Mouse (Mus musculus) limb, embryonic 11.5 days (tissue): ENCODE measurements around the gene Ccdc78. TPM values are rescaled to one million over a fixed set of nuclear protein-coding genes. Genes with fewer than 3 reads are reported as not detected.
A peak's percentile ranks its signal among the peaks of the same experiment; 100 is the strongest.

Experiments
- ATAC-seq: fragments of 200-750 bp; cut with Nextera tagmentation; 2 replicates; pipeline ENCODE4 v1.8.0; 2017; ENCODE audit warnings: low read depth; ENCODE audit not compliant: insufficient number of reproducible peaks, low FRiP score, low TSS enrichment
- DNase-seq: peaks from one replicate; pipeline ENCODE4 v3.0.0-alpha.2; 2015; ENCODE audit warnings: low spot score
- H3K27ac ChIP-seq: fragments of 300-500 bp; sonication (generic); replicated peaks from 2 replicates; pipeline ENCODE4 v1.5.1; 2014; ENCODE audit warnings: low read depth, mild to moderate bottlenecking, low read length
- H3K27me3 ChIP-seq: fragments of 300-500 bp; sonication (generic); 2 replicates; pipeline ENCODE4 v1.6.1; 2014; ENCODE audit warnings: mild to moderate bottlenecking, low read length, mixed read lengths; ENCODE audit not compliant: control insufficient read depth, insufficient read depth
- H3K36me3 ChIP-seq: fragments of 300-500 bp; sonication (generic); 2 replicates; pipeline ENCODE4 v1.6.1; 2014; ENCODE audit warnings: mild to moderate bottlenecking, low read length, moderate library complexity, mixed read lengths; ENCODE audit not compliant: control insufficient read depth, insufficient read depth
- H3K4me1 ChIP-seq: fragments of 300-500 bp; sonication (generic); 2 replicates; pipeline ENCODE4 v1.6.1; 2014; ENCODE audit warnings: low read length, mixed read lengths; ENCODE audit not compliant: control insufficient read depth, insufficient read depth
- H3K4me2 ChIP-seq: fragments of 300-500 bp; sonication (generic); 2 replicates; pipeline ENCODE4 v1.6.1; 2014; ENCODE audit warnings: low read depth, mild to moderate bottlenecking, moderate library complexity; ENCODE audit not compliant: severe bottlenecking
- H3K4me3 ChIP-seq: fragments of 300-500 bp; sonication (generic); 2 replicates; pipeline ENCODE4 v1.5.1; 2014; ENCODE audit warnings: low read depth, low read length
- H3K9ac ChIP-seq: fragments of 300-500 bp; sonication (generic); 2 replicates; pipeline ENCODE4 v1.6.1; 2014; ENCODE audit warnings: mild to moderate bottlenecking, low read length
- H3K9me3 ChIP-seq: fragments of 300-500 bp; sonication (generic); 2 replicates; pipeline ENCODE4 v1.6.1; 2016; ENCODE audit warnings: low read length; ENCODE audit not compliant: control insufficient read depth
- WGBS: fragments of 180-500 bp; shearing (Covaris S2); extraction: QIAGEN DNeasy Blood & Tissue Kit; methylation state at CpG from one replicate; pipeline ENCODE4 v1.1.7; 2014; 5-methylcytosine and 5-hydroxymethylcytosine counted together
- polyA plus RNA-seq: library from polyadenylated mRNA; unstranded; fragments of >200 nt; fragmentation: Nextera tagmentation; extraction: Ambion mirVana; gene quantifications from 2 replicates; pipeline ENCODE4 v1.2.1, GENCODE M21; 2014

Ccdc78 gene
- polyA plus RNA-seq, 1 experiment from 2014 or later, result 0.11 TPM

DNA sequence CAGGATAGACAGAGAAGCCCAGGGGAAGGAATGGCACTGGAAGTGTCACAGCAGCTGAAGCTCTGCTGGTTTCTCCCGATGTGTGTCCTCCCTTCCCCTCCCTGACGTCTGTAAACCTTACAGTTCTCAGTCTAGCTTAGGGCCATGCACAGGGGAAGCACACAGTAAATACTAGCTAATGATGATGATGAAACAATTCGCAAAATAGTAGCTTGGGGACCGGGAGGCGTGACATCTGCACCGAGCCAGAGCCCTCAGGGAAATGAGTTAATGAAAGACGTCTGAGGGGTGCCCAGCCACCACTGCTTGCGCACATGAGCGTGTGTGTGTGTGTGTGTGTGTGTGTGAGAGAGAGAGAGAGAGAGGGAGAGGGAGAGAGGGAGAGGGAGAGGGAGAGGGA is 17.0 kb upstream of the Ccdc78 start:
- no peak for DNase-seq
- H3K27ac ChIP-seq, result no peak overlapping the region
- no peak overlapping the region for H3K4me3 ChIP-seq
- no peaks in the 10 kb centered on the region for H3K9me3 ChIP-seq
- 44% methylated on average over 9 of the region's 9 CpGs for WGBS
- H3K36me3 ChIP-seq, result no peaks in the 10 kb centered on the region
- no peak for ATAC-seq
- no peak overlapping the region for H3K4me2 ChIP-seq
- H3K4me1 ChIP-seq, result peaks cover 8% of the 10 kb centered on the region; the same call in 1 of the 2 replicates
- no peaks in the 10 kb centered on the region for H3K27me3 ChIP-seq
- H3K9ac ChIP-seq, result no peak overlapping the region

DNA sequence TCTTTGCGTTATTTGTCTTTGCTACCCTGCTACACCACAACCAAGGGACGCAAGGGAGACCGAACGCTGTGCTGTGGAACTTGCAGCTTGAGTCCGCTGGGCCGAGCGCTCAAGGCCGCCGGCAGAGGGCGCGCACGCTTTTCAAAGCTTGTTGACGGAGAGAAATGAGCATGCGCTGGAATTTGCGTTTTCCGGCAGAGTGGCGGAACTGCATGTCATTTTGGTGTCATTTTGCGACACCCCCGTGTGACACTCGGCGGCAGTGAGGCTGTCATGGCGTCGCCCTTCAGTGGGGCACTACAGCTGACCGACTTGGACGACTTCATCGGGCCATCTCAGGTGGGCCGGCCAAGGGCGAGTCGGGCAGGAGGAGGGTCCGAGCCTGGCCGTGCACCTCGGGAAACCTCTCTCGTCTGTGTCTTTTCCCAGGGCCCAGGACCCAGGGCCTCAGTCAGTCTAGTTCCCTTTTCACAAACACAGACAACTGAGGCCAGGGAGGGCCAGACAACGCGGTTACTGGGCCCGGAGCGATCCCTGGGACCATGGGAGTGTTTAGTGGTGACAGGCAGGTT is 12.7 kb upstream of the Ccdc78 start, which contains the start of gene Narfl:
Gene Narfl (plus strand): TSS at position 228 of the 572 bp plus-strand sequence.
- peak within 1 kb of the TSS; percentile 79 for H3K9ac ChIP-seq
- WGBS, result under 1% methylated on average over 37 of the region's 37 CpGs
- H3K4me2 ChIP-seq, result peak within 1 kb of the TSS; percentile 92
- no peaks in the 10 kb centered on the region for H3K9me3 ChIP-seq
- no peak within 1 kb of the TSS for H3K27ac ChIP-seq
- H3K4me1 ChIP-seq, result peaks cover 8% of the 10 kb centered on the region; the same call in 1 of the 2 replicates
- peak; percentile 75; the same call in 1 of the 2 replicates for ATAC-seq
- peak within 1 kb of the TSS; percentile 75 for H3K4me3 ChIP-seq
- no peaks in the 10 kb centered on the region for H3K27me3 ChIP-seq
- peak; percentile 100 for DNase-seq
- no peaks in the 10 kb centered on the region for H3K36me3 ChIP-seq

DNA sequence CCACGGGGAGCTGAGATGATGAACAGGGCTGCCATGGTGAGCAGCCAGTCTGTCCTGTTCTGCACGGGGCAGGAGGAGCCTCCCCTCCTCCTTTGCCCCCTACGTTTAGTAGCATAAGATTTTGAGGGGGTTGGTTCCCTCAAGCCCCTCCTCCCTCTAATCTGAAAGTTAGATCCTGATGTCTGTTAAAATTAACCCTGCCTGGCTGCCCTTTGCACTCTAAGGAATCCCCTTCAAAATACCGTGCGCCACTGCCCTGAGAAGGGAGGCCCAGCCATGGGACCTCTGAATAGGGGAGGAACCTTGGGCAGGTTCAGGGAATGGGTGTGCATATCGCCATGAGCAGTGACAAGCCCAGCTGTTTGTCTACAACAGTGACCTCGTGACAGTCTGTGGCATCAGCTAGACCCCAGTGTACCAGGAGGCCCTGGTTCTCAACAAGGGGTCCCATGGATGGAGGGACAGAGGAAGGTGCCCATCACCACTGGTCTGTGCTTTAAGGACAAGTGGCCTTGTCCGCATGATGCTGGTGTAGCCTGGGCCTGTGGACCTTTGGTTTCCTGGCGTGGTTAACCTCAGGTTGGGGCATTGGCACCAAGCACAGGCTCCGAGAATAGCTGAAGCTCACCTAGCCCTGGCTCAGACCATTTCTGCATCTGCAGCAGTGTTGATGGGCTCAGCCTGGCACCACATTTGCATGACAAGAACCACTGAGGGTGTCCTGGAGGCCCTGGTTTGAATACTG is 10.9 kb upstream of the Ccdc78 start:
- no peak overlapping the region for H3K27ac ChIP-seq
- ATAC-seq (no peak), DNase-seq (no peak)
- H3K36me3 ChIP-seq, result no peaks in the 10 kb centered on the region
- H3K9me3 ChIP-seq, result no peaks in the 10 kb centered on the region
- H3K4me2 ChIP-seq, result no peak overlapping the region
- WGBS, result 77% methylated on average over 10 of the region's 10 CpGs
- peaks cover 8% of the 10 kb centered on the region; the same call in 1 of the 2 replicates for H3K4me1 ChIP-seq
- H3K9ac ChIP-seq, result no peak overlapping the region
- H3K4me3 ChIP-seq, result no peak overlapping the region
- no peaks in the 10 kb centered on the region for H3K27me3 ChIP-seq

DNA sequence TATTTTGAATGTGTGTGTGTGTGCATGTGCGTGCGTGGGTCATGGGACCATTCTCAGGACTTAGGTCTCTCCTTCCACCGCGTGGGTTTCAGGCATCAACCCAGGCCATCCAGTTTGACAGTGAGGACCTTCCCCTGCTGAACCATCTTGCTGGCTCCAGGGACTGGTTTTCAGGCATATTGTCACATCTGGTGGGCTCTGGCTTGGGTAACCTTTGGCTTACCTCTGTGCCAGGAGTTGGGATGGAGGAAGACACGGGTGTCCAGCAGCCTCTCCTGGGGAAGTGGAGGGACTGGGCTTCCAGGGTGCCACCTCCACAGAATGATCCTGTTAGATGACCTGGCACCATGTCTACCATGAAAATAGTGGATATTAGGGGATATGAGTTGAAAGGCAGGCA is 8.4 kb upstream of the Ccdc78 start:
- Histone ChIP-seq H3K9ac (no peak overlapping the region), H3K4me1 (peaks cover 10% of the 10 kb centered on the region; the same call in 1 of the 2 replicates), H3K4me2 (no peak overlapping the region), H3K4me3 (no peak overlapping the region), H3K9me3 (no peaks in the 10 kb centered on the region), H3K36me3 (peaks cover 11% of the 10 kb centered on the region; the same call in 1 of the 2 replicates), H3K27me3 (no peaks in the 10 kb centered on the region), H3K27ac (no peak overlapping the region)
- 92% methylated on average over 5 of the region's 5 CpGs for WGBS
- ATAC-seq (no peak), DNase-seq (no peak)

DNA sequence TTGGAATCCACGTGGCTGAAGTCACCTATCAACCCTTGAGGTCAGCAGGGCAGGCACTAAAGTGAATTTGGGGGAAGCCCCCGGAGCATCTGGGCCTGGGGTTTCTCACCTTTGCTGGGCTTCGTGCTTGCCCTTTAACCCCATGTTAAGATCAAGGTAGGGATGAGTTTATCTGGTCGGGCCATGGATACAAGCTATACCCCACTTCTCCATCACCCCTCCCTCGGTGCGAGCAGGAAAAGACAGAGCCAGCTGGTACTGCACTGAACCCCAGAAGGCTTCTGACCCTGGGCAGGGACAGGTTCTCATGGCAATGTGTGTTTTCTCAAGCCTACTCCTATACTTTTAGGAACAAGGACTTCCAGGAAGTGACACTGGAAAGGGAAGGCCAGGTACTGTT is 5.0 kb upstream of the Ccdc78 start:
- H3K36me3 ChIP-seq, result peaks cover 20% of the 10 kb centered on the region
- no peaks in the 10 kb centered on the region for H3K27me3 ChIP-seq
- DNase-seq, result no peak
- no peaks in the 10 kb centered on the region for H3K9me3 ChIP-seq
- no peak for ATAC-seq
- H3K4me3 ChIP-seq, result no peak overlapping the region
- H3K4me1 ChIP-seq, result peaks cover 22% of the 10 kb centered on the region
- H3K9ac ChIP-seq, result no peak overlapping the region
- no peak overlapping the region for H3K27ac ChIP-seq
- WGBS, result 73% methylated on average over 6 of the region's 6 CpGs
- no peak overlapping the region for H3K4me2 ChIP-seq

DNA sequence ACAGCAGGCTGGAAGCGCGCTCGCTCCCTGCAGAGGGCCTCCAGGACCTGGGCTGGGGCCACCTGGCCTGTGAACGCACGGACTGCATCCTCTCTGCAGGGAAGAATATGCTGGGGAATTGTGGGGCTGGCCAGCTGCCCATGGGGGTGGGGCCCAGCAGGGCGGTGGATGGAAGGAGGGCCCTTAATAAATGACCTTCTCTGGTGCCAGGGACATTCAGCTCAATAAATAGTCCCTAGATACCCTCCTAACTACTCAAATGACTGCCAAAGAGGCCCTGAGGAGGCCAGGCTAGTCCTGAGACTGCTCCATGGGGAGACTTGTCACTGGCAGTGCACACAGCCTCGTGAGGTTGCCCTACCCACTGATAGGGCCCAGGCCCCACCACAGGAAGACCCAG is 3.3 kb upstream of the Ccdc78 start:
- H3K27ac ChIP-seq, result no peak overlapping the region
- WGBS, result 86% methylated on average over 7 of the region's 7 CpGs
- no peak for DNase-seq
- H3K4me1 ChIP-seq, result peaks cover 22% of the 10 kb centered on the region
- H3K27me3 ChIP-seq, result no peaks in the 10 kb centered on the region
- H3K36me3 ChIP-seq, result peaks cover 26% of the 10 kb centered on the region
- ATAC-seq, result no peak
- no peaks in the 10 kb centered on the region for H3K9me3 ChIP-seq
- H3K9ac ChIP-seq, result peak overlapping the region; percentile 17; the same call in 1 of the 2 replicates
- no peak overlapping the region for H3K4me3 ChIP-seq
- H3K4me2 ChIP-seq, result no peak overlapping the region

DNA sequence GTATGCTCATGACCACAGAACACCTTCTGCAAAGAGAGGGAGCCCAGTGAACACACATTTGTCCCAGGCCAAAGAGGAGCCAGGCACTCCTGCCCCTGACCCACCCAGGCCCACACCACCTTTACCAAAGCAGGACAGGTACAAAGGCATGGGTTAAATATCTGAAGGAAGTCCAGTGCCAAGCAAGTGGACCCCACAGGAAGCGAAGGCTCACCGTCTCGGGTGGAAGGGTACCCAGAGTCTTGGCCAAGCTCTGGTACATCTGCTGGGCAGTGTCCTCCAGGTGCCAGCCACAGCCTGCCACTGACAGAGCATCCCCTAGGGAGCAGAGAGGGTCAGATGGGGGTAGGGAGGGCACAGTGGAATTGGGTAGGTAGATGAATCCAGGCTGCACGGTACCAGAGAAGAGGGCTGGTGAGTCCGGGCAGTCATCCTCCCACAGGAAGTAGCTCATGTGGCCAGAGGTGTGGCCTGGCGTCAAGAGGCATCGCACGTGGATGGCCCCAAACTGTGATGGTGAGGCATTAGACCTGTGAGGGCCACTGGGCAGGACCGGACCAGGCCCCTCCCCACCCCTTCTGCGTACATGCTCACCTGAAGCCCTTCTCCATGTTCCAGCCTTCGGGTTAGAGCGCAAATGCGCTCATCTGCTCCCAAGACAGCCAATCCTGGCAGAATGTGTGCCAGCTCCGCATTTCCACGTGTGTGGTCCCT is 2.4 kb upstream of the Ccdc78 start:
- WGBS, result 82% methylated on average over 15 of the region's 15 CpGs
- H3K9ac ChIP-seq, result peak overlapping the region; percentile 64
- peaks cover 29% of the 10 kb centered on the region for H3K36me3 ChIP-seq
- ATAC-seq, result no peak; the same call in 1 of the 2 replicates
- peak overlapping the region; percentile 85 for H3K4me2 ChIP-seq
- no peaks in the 10 kb centered on the region for H3K9me3 ChIP-seq
- no peaks in the 10 kb centered on the region for H3K27me3 ChIP-seq
- H3K27ac ChIP-seq, result peak overlapping the region; percentile 30; the same call in 1 of the 2 replicates
- DNase-seq, result no peak
- H3K4me3 ChIP-seq, result peak overlapping the region; percentile 76
- H3K4me1 ChIP-seq, result peaks cover 22% of the 10 kb centered on the region

DNA sequence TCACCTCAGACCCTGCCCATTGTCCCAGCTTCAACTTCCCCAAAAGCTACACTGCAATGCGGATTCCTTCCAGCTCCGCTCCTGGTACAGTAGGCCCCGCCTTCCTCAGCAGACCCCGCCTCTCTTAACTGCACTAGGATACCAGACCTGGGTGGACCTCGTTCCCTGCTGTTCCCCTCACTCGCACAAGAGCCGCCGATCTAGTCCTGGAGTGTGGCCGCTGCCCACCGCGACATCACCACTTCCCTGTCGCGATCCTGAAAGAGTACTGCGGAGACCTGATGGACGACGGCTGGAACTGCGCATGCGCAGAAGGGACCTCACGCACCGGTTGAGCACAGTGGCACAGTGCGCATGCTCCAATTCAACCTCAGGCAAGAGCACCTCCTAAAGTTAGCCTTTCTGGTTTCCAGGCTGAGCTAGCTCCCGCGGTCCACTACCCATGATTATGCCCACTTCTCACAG is 1.1 kb upstream of the Ccdc78 start, which contains the start of gene Haghl:
Gene Haghl (minus strand): TSS at position 393 of the 465 bp plus-strand sequence.
- peaks cover 32% of the 10 kb centered on the region for H3K36me3 ChIP-seq
- H3K4me2 ChIP-seq, result peak within 1 kb of the TSS; percentile 85
- WGBS, result under 1% methylated on average over 23 of the region's 23 CpGs
- H3K4me1 ChIP-seq, result peaks cover 22% of the 10 kb centered on the region
- H3K9me3 ChIP-seq, result no peaks in the 10 kb centered on the region
- peak within 1 kb of the TSS; percentile 64 for H3K9ac ChIP-seq
- H3K4me3 ChIP-seq, result peak within 1 kb of the TSS; percentile 76
- no peaks in the 10 kb centered on the region for H3K27me3 ChIP-seq
- DNase-seq (peak; percentile 99), ATAC-seq (peak; percentile 76)
- peak within 1 kb of the TSS; percentile 87 for H3K27ac ChIP-seq
